ENCODE assay signal across 20 mouse cellular contexts in the genomic region with DNA sequence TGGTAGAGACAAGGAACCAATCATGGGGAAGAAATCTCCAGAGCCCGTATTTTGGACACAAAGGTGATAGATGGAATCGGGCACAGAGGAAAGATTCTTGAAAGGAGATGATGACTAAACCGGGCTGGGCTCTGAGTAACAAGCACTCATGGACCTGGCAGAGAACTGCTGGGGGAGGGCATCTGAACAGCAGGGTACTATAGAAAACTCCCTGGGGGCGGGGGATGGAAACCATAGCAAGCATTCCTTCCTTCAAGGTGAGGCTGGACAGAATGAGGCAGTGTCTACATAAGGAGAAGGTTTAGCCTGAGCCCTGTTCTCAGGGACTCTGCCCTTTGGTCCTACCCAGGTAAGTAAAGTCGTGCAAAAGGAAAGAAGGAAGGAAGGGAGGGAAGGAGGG. TPM values are rescaled to one million over a fixed set of nuclear protein-coding genes. Genes with fewer than 3 reads are reported as not detected.
DNase-seq lines count a peak whose midpoint lies in the region; ATAC-seq and TF ChIP-seq lines count a peak whose summit lies in the region.
"Had no signal": no experiment of that assay in that cellular context is flagged by ENCODE, and none has a peak within 500 bp of the region (broad histone marks: within the 10 kb centered on the region; RNA-seq: fewer than 3 reads in every experiment).

No protein-coding gene starts in this region.

- TF ChIP-seq CTCF in liver, postnatal 0 days (IDR thresholded peaks at IDR 0.05; ENCODE audit: low read depth): no peak

- no peaks in the 10 kb centered on the region for H3K27me3 ChIP-seq in liver, postnatal 0 days (ENCODE audit: insufficient read depth, low read length)
- H3K27me3 ChIP-seq: embryonic facial prominence, embryonic 12.5 days; hindbrain, embryonic 15.5 days; lung, embryonic 15.5 days; stomach, embryonic 15.5 days had no signal

- 75% methylated on average over 5 of the region's 5 CpGs for WGBS in liver, postnatal 0 days (ENCODE audit: insufficient replicate concordance)

- H3K36me3 ChIP-seq in liver, postnatal 0 days (replicated peaks; ENCODE audit: insufficient read depth, low read length): no peaks in the 10 kb centered on the region
- H3K36me3 ChIP-seq: embryonic facial prominence, embryonic 12.5 days; hindbrain, embryonic 15.5 days; limb, embryonic 10.5 days; lung, embryonic 15.5 days; midbrain, embryonic 10.5 days; stomach, embryonic 15.5 days had no signal

- H3K9me3 ChIP-seq in liver, postnatal 0 days (ENCODE audit: low read length): no peaks in the 10 kb centered on the region
- H3K9me3 ChIP-seq: embryonic facial prominence, embryonic 12.5 days; hindbrain, embryonic 15.5 days; limb, embryonic 10.5 days; lung, embryonic 15.5 days; midbrain, embryonic 10.5 days; stomach, embryonic 15.5 days had no signal

- no peak overlapping the region for H3K4me3 ChIP-seq in liver, postnatal 0 days (ENCODE audit: low read depth, low read length)
- H3K4me3 ChIP-seq: embryonic facial prominence, embryonic 12.5 days; hindbrain, embryonic 15.5 days; limb, embryonic 10.5 days; lung, embryonic 15.5 days; midbrain, embryonic 10.5 days; stomach, embryonic 15.5 days had no signal

- no peak overlapping the region for H3K27ac ChIP-seq in liver, postnatal 0 days (ENCODE audit: low read depth)
- H3K27ac ChIP-seq: embryonic facial prominence, embryonic 12.5 days; hindbrain, embryonic 15.5 days; limb, embryonic 10.5 days; lung, embryonic 15.5 days; midbrain, embryonic 10.5 days; stomach, embryonic 15.5 days had no signal

- no peak overlapping the region for H3K9ac ChIP-seq in liver, postnatal 0 days (replicated peaks)
- H3K9ac ChIP-seq: embryonic facial prominence, embryonic 12.5 days; hindbrain, embryonic 15.5 days; lung, embryonic 15.5 days; stomach, embryonic 15.5 days had no signal

- intact Hi-C loops in left cerebral cortex, postnatal 14 days (cut with DNase I): no loop called here

- TF ChIP-seq EP300 in liver, postnatal 0 days (IDR thresholded peaks at IDR 0.05; ENCODE audit: low read depth): no peak

- no peak overlapping the region for H3K4me2 ChIP-seq in liver, postnatal 0 days (ENCODE audit: low read depth, low read length)
- H3K4me2 ChIP-seq: embryonic facial prominence, embryonic 12.5 days; heart, embryonic 11.5 days; hindbrain, embryonic 15.5 days; liver, embryonic 11.5 days; lung, embryonic 15.5 days; stomach, embryonic 15.5 days had no signal

- peak; percentile 36 to 52 for DNase-seq in left cerebral cortex, postnatal 14 days (ENCODE audit: low spot score in 2 of 2)
- DNase-seq in left cerebral cortex, adult 11 months (ENCODE audit: low spot score): no peak
- peak; percentile 63 for DNase-seq in Muller cell, postnatal 12 days (ENCODE audit: inconsistent ontology term)
- peak; percentile 76 for DNase-seq in brain, adult 2 months (ENCODE audit: low read depth, low spot score)
- peak; percentile 19 for DNase-seq in right cerebral cortex, postnatal 14 days
- DNase-seq in liver, postnatal 0 days: no peak
- no peak for DNase-seq in embryo, embryonic 9.5 days (ENCODE audit: extremely low spot score)
- DNase-seq: adrenal gland, postnatal 14 days; cerebellum, adult 18-20 months; kidney, adult 18-20 months; kidney, postnatal 14 days; spleen, adult 18-20 months had no signal

- ATAC-seq in liver, postnatal 0 days: no peak

- H3K4me1 ChIP-seq in liver, postnatal 0 days (ENCODE audit: insufficient read depth): peaks cover 4% of the 10 kb centered on the region; the same call in 1 of the 2 replicates
- H3K4me1 ChIP-seq: hindbrain, embryonic 15.5 days had no signal

RNA-seq across cellular contexts. Expression of a gene that starts 45.2 kb away (rescaled TPM):
- 1 to 10 TPM; 1.8 to 2.3 TPM for total RNA-seq in left cerebral cortex, postnatal 14 days (2021)
- 0.88 TPM in 2 replicates for polyA plus RNA-seq in liver, postnatal 0 days (2015; fragmentation: Nextera tagmentation; extraction: Ambion mirVana)

RNA-seq across cellular contexts. Expression of a gene that starts 59.9 kb away (rescaled TPM):
- total RNA-seq in left cerebral cortex, postnatal 14 days (2021): 100 to 1,000 TPM; 124 to 125 TPM
- polyA plus RNA-seq in liver, postnatal 0 days (2015; fragmentation: Nextera tagmentation; extraction: Ambion mirVana): 7.5 and 7.7 TPM in 2 replicates

Comparison
In these comparisons a context has a peak if more than half of its experiments do, and no peak if none do; other contexts are left out.
1. DNase-seq: peak in left cerebral cortex, postnatal 14 days (2 of 2), Muller cell, postnatal 12 days (single experiment), brain, adult 2 months (single experiment) and right cerebral cortex, postnatal 14 days (single experiment); none in left cerebral cortex, adult 11 months (single experiment), liver, postnatal 0 days (single experiment) and embryo, embryonic 9.5 days (single experiment).